Mouse (Mus musculus) adrenal gland, adult 2 months (tissue): Measurements from ENCODE around the gene Osgep. TPM values are rescaled to one million over a fixed set of nuclear protein-coding genes. Genes with fewer than 3 reads are reported as not detected.
"Not testable (repeated sequence)": the region's sequence is repeated elsewhere in the genome, so short reads cannot be mapped to it uniquely, and the experiment has no call there.

ENCODE experiments used
- DNase-seq: peaks from one replicate; pipeline ENCODE4 v3.0.0; 2021
- polyA plus RNA-seq: library from polyadenylated mRNA; depleted of rRNA; stranded (reverse); fragments of >200 nt; gene quantifications from 2 replicates; pipeline ENCODE4 v1.2.3, GENCODE M21; 2012
- total RNA-seq, 2 experiments: library from RNA; stranded (reverse); gene quantifications; 2 replicates each; pipeline ENCODE4 v1.2.3; 2021

Osgep gene
- total and polyA plus RNA-seq, 3 experiments: 37.7 to 149 (median 45.0) TPM

DNA sequence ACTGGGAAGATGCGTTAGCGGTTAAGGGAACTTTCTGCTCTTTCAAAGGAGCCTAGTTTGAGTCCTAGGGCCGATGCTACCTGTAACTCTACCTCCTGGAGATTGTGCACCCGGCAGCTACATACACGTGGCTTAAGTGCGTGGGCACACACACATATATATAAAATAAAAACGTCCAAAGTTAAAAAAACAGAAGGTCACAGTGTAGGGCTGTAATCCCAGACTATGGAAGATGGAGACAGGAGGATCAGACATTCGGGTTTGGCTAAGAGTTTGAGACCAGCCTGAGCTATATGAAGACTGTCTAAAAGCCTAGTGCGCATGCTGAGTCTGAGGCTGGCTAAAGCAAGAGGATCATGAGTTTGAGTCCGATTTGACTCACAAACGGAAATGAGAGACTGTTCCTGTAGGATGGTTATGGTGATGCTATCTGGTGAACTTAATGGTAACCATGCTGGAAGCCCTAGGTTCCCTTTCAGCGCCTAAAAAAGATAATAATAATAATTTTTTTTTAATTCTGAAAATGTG lies 6.9 kb upstream of the Osgep start:
- DNase-seq: no peak

DNA sequence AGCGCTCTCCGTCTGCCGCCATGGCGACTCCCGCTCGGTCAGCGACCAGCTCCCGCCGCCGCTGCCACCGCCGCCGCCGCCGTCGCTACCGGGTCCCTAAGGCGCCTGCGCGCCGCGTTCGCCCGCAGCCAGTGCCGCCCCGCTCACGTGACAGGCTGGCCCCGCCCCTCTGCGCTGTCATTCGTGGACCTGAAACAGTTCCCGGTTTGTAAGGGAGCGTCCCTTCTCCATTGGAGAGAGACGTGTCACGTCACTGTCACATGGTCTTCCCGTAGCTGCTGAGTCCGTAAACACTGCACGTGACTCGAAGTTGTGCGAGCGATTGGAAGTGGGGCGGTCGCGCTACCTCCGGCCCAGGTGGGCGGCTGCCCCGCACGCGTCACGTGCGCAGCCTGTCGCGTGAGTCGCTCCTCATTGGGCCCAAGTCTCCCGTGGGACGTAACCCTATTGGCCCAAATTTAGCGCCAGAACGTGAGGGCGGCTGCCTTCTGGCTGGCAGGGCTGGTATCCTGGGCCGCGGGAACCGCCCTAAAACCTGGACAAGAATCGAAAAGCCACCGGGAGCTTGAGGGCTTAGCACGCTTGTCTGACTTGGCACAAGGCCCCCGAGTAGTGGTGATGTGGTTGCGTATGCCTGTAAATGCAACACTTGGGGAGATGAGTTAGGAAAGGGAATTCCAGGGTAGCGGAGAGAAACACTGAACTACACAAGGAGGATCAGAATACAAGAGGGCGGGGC lies 6.2 kb upstream of the Osgep start, which contains the start of the genes Pip4p1 and Pnp:
Gene Pip4p1, minus strand, starts transcription at position 103 of the 739 bp plus-strand sequence.
Gene Pnp, plus strand, starts transcription at position 329 of the 739 bp plus-strand sequence.
- DNase-seq: peak; percentile 100

GRCm38 (mm10) chr14:50930377-50930753 lies 5.7 kb upstream of the Osgep start:
- DNase-seq: no peak

- DNase-seq: peak; percentile 21
Observed at GRCm38 (mm10) chr14:50929951-50930350, 5.3 kb upstream of the Osgep start.

- DNase-seq: no peak
Observed at GRCm38 (mm10) chr14:50927366-50927765, 2.7 kb upstream of the Osgep start.

GRCm38 (mm10) chr14:50925111-50925920 lies 623 bp upstream of the Osgep start:
- no peak for DNase-seq

DNA sequence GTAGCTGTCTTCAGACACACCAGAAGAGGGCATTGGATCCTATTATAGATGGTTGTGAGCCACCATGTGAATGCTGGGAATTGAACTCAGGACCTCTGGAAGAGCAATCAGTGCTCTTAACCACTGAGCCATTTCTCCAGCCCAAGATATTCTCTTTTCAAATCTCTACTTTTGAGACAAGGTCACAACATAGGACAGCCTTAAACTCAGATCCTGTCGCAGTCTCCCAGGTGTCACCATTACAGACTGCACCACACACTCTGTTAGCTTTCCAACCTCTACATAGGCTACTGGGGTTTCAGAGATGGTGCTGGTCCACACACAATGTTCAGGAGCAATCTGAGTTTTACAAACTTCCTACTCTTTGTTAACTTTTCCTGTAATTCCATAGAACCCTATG lies 1.3 kb downstream of the Osgep start:
- DNase-seq: not testable (repeated sequence)

GRCm38 (mm10) chr14:50911356-50911755 lies 13.3 kb downstream of the Osgep start:
- no peak for DNase-seq

- no peak for DNase-seq
Observed at GRCm38 (mm10) chr14:50908126-50908525, 16.6 kb downstream of the Osgep start.

GRCm38 (mm10) chr14:50905327-50905726 lies 19.4 kb downstream of the Osgep start:
- DNase-seq: not testable (repeated sequence)

GRCm38 (mm10) chr14:50904828-50905129 lies 19.9 kb downstream of the Osgep start:
- no peak for DNase-seq

DNA sequence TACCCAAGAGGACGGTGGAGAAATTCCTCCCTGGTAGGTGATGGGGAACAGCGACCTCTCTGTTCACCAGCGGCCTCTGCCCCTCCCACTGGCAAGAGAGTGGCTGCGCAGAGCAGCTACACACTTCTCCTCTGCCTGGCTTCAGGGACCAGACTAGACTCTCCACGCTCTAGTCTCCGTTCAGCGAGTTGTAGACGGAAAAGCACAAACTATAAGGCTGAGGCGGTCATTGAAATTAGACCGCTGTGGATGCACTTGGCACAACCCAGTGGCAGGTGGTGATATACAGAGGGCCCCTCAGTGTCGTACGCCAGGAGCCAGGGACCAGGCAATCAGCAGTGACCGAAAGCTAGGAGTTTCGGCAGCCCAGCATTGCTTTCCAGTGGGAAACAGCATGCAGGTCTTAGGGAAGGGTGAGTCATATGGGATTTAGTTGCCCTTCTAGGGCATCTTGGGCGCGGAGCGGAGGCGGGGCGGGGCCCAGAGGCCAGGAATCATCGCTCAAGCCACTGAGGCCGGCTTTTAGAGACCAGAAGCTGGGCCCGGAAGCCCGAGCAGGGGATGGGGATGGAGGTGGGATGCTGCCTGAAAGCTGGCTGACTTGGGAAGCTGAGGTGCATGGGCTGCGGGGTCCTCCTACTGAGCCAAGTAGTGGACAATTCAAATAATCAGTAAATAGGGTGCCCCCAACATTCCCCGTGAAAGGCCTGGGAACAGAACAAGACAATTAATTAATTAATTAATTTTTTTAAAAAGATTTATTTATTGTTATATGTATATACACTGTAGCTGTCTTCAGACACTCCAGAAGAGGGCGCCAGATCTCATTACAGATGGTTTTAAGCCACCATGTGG lies 20.5 kb downstream of the Osgep start:
- peak; percentile 57 for DNase-seq

DNA sequence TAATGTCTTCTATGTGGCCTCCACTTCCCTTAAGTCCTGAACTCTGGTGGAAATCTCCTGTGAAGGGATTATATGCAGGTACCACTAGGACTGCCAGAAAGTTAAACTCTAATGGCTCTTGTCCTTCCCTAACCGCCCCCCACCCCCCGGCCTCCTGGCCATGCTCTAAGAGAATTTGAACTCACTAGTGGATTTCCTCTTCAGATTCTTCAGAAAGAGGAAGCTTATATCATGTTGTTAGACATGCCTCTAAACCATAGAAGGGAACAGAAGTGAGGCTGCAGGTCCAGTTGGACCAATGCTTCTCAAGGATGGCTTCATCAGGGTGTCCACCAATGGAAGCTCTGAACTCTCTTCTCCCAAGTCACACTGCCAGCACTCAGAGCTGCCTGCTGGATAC lies 26.7 kb downstream of the Osgep start:
- not testable (repeated sequence) for DNase-seq

GRCm38 (mm10) chr14:50897374-50897765 lies 27.3 kb downstream of the Osgep start, which contains the start of gene Klhl33:
Gene Klhl33 (minus strand): TSS chr14:50897507.
- DNase-seq: no peak

- peak; percentile 29 for DNase-seq
Observed at GRCm38 (mm10) chr14:50896747-50897373, 27.8 kb downstream of the Osgep start.

DNA sequence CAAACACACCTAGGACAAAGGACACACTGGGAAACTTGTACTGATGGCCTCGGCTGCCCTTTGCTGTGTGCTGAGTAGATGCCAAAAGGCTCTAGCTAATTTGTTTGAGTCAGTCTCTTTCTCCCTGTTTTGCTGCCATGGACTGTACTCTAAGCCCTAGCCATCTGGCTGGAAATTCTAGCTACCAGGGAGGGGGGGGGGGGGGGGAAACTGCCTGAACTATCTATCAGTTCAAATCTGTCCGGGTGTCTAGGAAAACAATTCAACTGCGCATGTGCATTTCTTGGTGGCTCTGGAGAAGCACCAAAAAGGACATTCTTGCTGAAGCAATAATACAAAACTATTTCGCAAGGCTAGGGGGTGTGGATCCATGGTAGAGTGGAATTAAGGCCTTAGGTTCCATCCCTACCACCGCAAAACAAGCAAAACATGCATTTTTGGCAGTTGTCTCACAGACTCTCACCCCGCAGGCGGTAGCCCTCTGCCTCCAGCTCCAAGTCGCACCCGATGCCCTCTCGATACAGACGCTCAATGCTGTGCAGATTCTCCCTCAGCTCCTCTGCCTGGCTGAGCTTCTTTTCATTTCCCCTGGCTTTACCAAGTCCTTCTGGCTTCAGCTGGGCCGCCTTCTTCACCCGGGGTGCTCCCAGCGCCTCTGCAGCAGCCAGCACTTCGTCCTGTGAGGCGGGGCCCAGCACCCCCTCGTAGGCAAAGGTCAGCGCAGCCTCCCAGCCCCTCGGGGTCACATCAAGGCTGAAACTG lies 28.5 kb downstream of the Osgep start:
- DNase-seq: peak; percentile 81

DNA sequence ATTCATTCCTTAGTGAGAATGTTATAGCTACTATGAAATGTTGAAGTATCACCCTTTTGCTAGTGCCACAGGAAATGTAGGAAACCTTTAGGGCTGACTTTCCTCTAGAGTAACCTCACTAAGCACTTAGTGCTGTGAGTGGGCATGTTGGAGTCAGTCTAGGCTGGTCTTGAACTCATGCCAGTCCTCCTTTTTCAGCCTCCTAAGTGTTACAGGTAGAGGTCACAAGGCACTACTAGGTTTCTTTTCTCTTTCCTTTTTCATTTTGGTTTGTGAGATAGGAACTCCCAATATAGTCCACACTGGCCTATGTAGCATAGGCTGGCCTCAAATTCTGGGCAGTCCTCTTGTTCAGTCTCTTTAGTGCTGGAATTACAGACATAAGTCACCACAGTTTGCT lies 29.3 kb downstream of the Osgep start:
- DNase-seq: no peak

DNA sequence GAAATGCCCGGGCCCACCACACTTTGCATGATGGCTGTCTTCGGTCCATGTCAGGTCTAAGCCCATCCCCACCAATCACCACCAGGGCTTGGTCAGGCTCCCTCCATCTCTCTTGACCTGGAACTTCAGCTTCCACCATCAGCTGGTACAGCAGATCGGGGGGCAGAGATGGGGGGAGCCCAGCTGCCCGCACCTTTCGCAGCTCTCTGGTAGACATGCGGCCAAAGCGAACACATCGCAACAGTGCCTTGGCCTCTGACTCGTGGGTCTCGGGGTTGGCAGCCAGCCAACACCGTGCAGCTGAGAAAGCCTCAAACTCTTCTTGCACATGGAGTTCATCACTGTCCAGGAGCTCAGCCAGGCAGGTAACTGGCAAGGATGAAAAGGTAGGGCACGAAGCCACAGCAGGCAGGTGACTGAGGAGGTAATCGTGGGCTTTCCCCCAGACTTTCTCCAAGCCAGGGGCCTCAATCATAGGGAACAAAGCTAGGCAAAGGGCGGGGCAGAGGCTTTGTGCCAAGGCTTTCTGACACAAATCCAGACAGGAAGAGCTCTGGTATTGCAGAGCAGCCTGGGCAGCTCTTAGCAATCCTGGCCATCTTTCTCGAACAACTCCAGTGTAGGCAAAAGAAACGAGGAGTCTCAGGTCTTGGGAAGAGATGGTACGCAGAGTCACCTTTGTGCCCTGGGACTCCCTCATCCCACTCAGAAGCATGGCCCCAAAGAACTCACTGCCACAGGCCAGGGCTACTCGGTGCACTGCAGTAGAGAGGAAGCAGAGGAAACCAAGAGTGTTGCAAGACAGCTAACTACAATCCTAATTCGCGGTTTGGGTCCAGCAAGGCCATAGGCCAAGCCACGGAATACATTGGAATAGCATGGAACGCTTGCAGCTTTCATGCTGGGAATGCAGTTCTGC lies 31.9 kb downstream of the Osgep start:
- peak; percentile 56 for DNase-seq

GRCm38 (mm10) chr14:50892091-50892490 lies 32.6 kb downstream of the Osgep start:
- DNase-seq: no peak

DNA sequence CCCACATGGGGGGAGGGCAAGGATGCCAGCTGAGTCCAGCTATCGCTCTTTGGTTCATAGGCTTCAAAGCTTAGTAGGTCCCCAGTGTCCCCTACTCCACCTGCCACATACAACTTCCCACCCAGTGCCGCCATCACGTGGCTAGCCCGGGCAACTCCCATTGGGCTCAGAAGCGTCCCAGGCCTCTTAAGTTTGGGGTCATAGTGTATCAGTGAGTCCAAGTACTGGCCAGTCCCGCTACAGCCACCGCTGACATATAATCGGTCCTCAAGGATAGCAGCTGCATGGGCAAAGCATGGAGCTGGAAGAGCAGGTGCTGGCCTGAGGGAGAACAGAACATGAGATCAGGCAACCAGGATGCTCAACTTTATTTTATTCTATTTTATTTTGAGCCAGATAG lies 33.1 kb downstream of the Osgep start:
- DNase-seq: no peak
